Mouse (Mus musculus): ENCODE data around the gene Emp3. TPM values are rescaled to one million over a fixed set of nuclear protein-coding genes. Genes with fewer than 3 reads are reported as not detected.

The Emp3 gene
- polyA plus RNA-seq, 1 experiment from 2014 or later: 316 TPM

- peak overlapping the region; percentile 61 for H3K4me2 ChIP-seq (ENCODE audit: low read depth, low read length)
- WGBS: 4% methylated on average over 6 of the region's 14 CpGs
- ATAC-seq (ENCODE audit: low read depth) (no peak), DNase-seq (ENCODE audit: low spot score) (no peak)
- peak overlapping the region; percentile 36 for H3K4me3 ChIP-seq (ENCODE audit: low read depth, low read length)
- peak overlapping the region; percentile 61 for H3K9ac ChIP-seq (ENCODE audit: low read depth, low read length)
- H3K27ac ChIP-seq (replicated peaks; ENCODE audit: low read depth, low read length): no peak overlapping the region
- no peaks in the 10 kb centered on the region for H3K9me3 ChIP-seq (ENCODE audit: control insufficient read depth, low read length)
- peaks cover 40% of the 10 kb centered on the region for H3K27me3 ChIP-seq (replicated peaks; ENCODE audit: control insufficient read depth, insufficient read depth, low read length)
- peaks cover 9% of the 10 kb centered on the region; the same call in 1 of the 2 replicates for H3K36me3 ChIP-seq (ENCODE audit: control insufficient read depth, insufficient read depth, low read length)
- peaks cover 44% of the 10 kb centered on the region for H3K4me1 ChIP-seq (ENCODE audit: control insufficient read depth, insufficient read depth, low read length)
Observed at GRCm38 (mm10) chr7:45869787-45870186, 51.4 kb downstream of the Emp3 start.

- Histone ChIP-seq H3K9ac (ENCODE audit: low read depth, low read length) (peak overlapping the region; percentile 61), H3K4me2 (ENCODE audit: low read depth, low read length) (peak overlapping the region; percentile 61), H3K4me1 (ENCODE audit: control insufficient read depth, insufficient read depth, low read length) (peaks cover 39% of the 10 kb centered on the region), H3K27ac (replicated peaks; ENCODE audit: low read depth, low read length) (no peak overlapping the region), H3K36me3 (ENCODE audit: control insufficient read depth, insufficient read depth, low read length) (peaks cover 3% of the 10 kb centered on the region; the same call in 1 of the 2 replicates), H3K4me3 (ENCODE audit: low read depth, low read length) (peak overlapping the region; percentile 36), H3K27me3 (replicated peaks; ENCODE audit: control insufficient read depth, insufficient read depth, low read length) (peaks cover 40% of the 10 kb centered on the region), H3K9me3 (ENCODE audit: control insufficient read depth, low read length) (no peaks in the 10 kb centered on the region)
- WGBS: 25% methylated on average over 8 of the region's 8 CpGs
- DNase-seq (ENCODE audit: low spot score) (no peak), ATAC-seq (ENCODE audit: low read depth) (no peak)
Observed at GRCm38 (mm10) chr7:45869107-45869670, 52.0 kb downstream of the Emp3 start.

Other genes starting within 250 kb of the Emp3 start
- 3.4 and 3.7 TPM in 2 replicates for gene Ntn5, start 237.4 kb downstream of the Emp3 start, polyA plus RNA-seq (2014; fragmentation: Nextera tagmentation; extraction: Ambion mirVana)
- 2.1 and 2.5 TPM in 2 replicates for gene Sec1, start 227.0 kb downstream of the Emp3 start, polyA plus RNA-seq (2014; fragmentation: Nextera tagmentation; extraction: Ambion mirVana)
- 7.9 and 8.9 TPM in 2 replicates for gene Car11, start 221.6 kb downstream of the Emp3 start, polyA plus RNA-seq (2014; fragmentation: Nextera tagmentation; extraction: Ambion mirVana)
- gene Dbp, start 216.3 kb downstream of the Emp3 start, polyA plus RNA-seq (2014; fragmentation: Nextera tagmentation; extraction: Ambion mirVana): 3.4 and 4.7 TPM in 2 replicates
- gene Rpl18, start 205.9 kb downstream of the Emp3 start, polyA plus RNA-seq (2014; fragmentation: Nextera tagmentation; extraction: Ambion mirVana): 1,174 and 1,204 TPM in 2 replicates
- 24.0 and 25.6 TPM in 2 replicates for gene Sphk2, start 203.4 kb downstream of the Emp3 start, polyA plus RNA-seq (2014; fragmentation: Nextera tagmentation; extraction: Ambion mirVana)
- 0.36 and 0.39 TPM in 2 replicates for gene Fam83e, start 200.2 kb downstream of the Emp3 start, polyA plus RNA-seq (2014; fragmentation: Nextera tagmentation; extraction: Ambion mirVana)
- not detected in 2 replicates for gene Spaca4, start 195.6 kb downstream of the Emp3 start, polyA plus RNA-seq (2014; fragmentation: Nextera tagmentation; extraction: Ambion mirVana)
- gene Lmtk3, start 137.7 kb downstream of the Emp3 start, polyA plus RNA-seq (2014; fragmentation: Nextera tagmentation; extraction: Ambion mirVana): 0.67 and 1.5 TPM in 2 replicates
- 14.2 and 16.3 TPM in 2 replicates for gene Sult2b1, start 136.7 kb downstream of the Emp3 start, polyA plus RNA-seq (2014; fragmentation: Nextera tagmentation; extraction: Ambion mirVana)
- 96.4 and 106 TPM in 2 replicates for gene Cyth2, start 106.8 kb downstream of the Emp3 start, polyA plus RNA-seq (2014; fragmentation: Nextera tagmentation; extraction: Ambion mirVana)
- gene Kcnj14, start 96.6 kb downstream of the Emp3 start, polyA plus RNA-seq (2014; fragmentation: Nextera tagmentation; extraction: Ambion mirVana): 1.4 and 2.2 TPM in 2 replicates
- gene Grwd1, start 90.5 kb downstream of the Emp3 start, polyA plus RNA-seq (2014; fragmentation: Nextera tagmentation; extraction: Ambion mirVana): 53.9 and 60.5 TPM in 2 replicates
- 147 and 155 TPM in 2 replicates for gene Kdelr1, start 48.6 kb downstream of the Emp3 start, polyA plus RNA-seq (2014; fragmentation: Nextera tagmentation; extraction: Ambion mirVana)
- 0.63 and 1.0 TPM in 2 replicates for gene Grin2d, start 43.0 kb downstream of the Emp3 start, polyA plus RNA-seq (2014; fragmentation: Nextera tagmentation; extraction: Ambion mirVana)
- 0.68 and 0.87 TPM in 2 replicates for gene Syngr4, start 24.7 kb downstream of the Emp3 start, polyA plus RNA-seq (2014; fragmentation: Nextera tagmentation; extraction: Ambion mirVana)
- gene Tmem143, start 24.5 kb downstream of the Emp3 start, polyA plus RNA-seq (2014; fragmentation: Nextera tagmentation; extraction: Ambion mirVana): 3.9 and 5.8 TPM in 2 replicates
- gene Ccdc114, start 2.7 kb upstream of the Emp3 start, polyA plus RNA-seq (2014; fragmentation: Nextera tagmentation; extraction: Ambion mirVana): 3.7 and 5.0 TPM in 2 replicates
- gene Abcc6, start 108.9 kb upstream of the Emp3 start, polyA plus RNA-seq (2014; fragmentation: Nextera tagmentation; extraction: Ambion mirVana): 0.39 and 0.64 TPM in 2 replicates
- 25.7 and 27.8 TPM in 2 replicates for gene Nomo1, start 112.3 kb upstream of the Emp3 start, polyA plus RNA-seq (2014; fragmentation: Nextera tagmentation; extraction: Ambion mirVana)
- gene Kcnj11, start 179.4 kb upstream of the Emp3 start, polyA plus RNA-seq (2014; fragmentation: Nextera tagmentation; extraction: Ambion mirVana): 0.47 and 0.61 TPM in 2 replicates